Mouse (Mus musculus) midbrain, embryonic 14.5 days (tissue): ENCODE measurements around the gene Irf4. TPM values are rescaled to one million over a fixed set of nuclear protein-coding genes. Genes with fewer than 3 reads are reported as not detected.

ENCODE experiments used
- ATAC-seq: fragments of 200-750 bp; cut with Nextera tagmentation; 2 replicates; pipeline ENCODE4 v1.8.0; 2017; ENCODE audit warnings: moderate number of reproducible peaks, moderate library complexity; ENCODE audit not compliant: low FRiP score, low TSS enrichment
- DNase-seq: peaks from one replicate; pipeline ENCODE4 v3.0.0-alpha.2; 2015
- H3K27ac ChIP-seq: fragments of 300-500 bp; sonication (generic); replicated peaks from 2 replicates; pipeline ENCODE4 v1.5.1; 2014; ENCODE audit warnings: mild to moderate bottlenecking, low read depth, low read length, moderate library complexity
- H3K27me3 ChIP-seq: fragments of 300-500 bp; sonication (generic); 2 replicates; pipeline ENCODE4 v1.6.1; 2014; ENCODE audit warnings: low read length, control low read depth, mixed read lengths; ENCODE audit not compliant: control insufficient read depth, insufficient read depth
- H3K36me3 ChIP-seq: fragments of 300-500 bp; sonication (generic); 2 replicates; pipeline ENCODE4 v1.6.1; 2014; ENCODE audit warnings: low read length, control low read depth; ENCODE audit not compliant: control insufficient read depth, insufficient read depth
- H3K4me1 ChIP-seq: fragments of 300-500 bp; sonication (generic); 2 replicates; pipeline ENCODE4 v1.6.1; 2014; ENCODE audit warnings: mild to moderate bottlenecking, antibody characterized with exemption, low read length, control low read depth; ENCODE audit not compliant: control insufficient read depth, insufficient read depth
- H3K4me2 ChIP-seq: fragments of 300-500 bp; sonication (generic); 2 replicates; pipeline ENCODE4 v1.6.1; 2014; ENCODE audit warnings: mild to moderate bottlenecking, low read length, moderate library complexity
- H3K4me3 ChIP-seq: fragments of 300-500 bp; sonication (generic); replicated peaks from 2 replicates; pipeline ENCODE4 v1.5.1; 2014; ENCODE audit warnings: low read depth, low read length
- H3K9ac ChIP-seq: fragments of 300-500 bp; sonication (generic); replicated peaks from 2 replicates; pipeline ENCODE4 v1.6.1; 2014; ENCODE audit warnings: mild to moderate bottlenecking, low read length, moderate library complexity
- H3K9me3 ChIP-seq: fragments of 300-500 bp; sonication (generic); 2 replicates; pipeline ENCODE4 v1.6.1; 2016; ENCODE audit warnings: low read length, control low read depth, mixed read lengths; ENCODE audit not compliant: control insufficient read depth
- WGBS: fragments of 180-500 bp; shearing (Covaris S2); extraction: QIAGEN DNeasy Blood & Tissue Kit; methylation state at CpG from one replicate; pipeline ENCODE4 v1.1.7; 2014; 5-methylcytosine and 5-hydroxymethylcytosine counted together
- polyA plus RNA-seq: library from polyadenylated mRNA; unstranded; fragments of >200 nt; fragmentation: Nextera tagmentation; extraction: Ambion mirVana; gene quantifications from 2 replicates; pipeline ENCODE4 v1.2.1, GENCODE M21; 2014

Irf4 gene
- polyA plus RNA-seq, 1 experiment from 2014 or later = 0.17 TPM

GRCm38 (mm10) chr13:30747068-30747467 lies 2.0 kb upstream of the Irf4 start:
- Histone ChIP-seq H3K36me3 (no peaks in the 10 kb centered on the region), H3K4me1 (peaks cover 13% of the 10 kb centered on the region), H3K9ac (no peak overlapping the region), H3K27me3 (peaks cover 43% of the 10 kb centered on the region), H3K9me3 (no peaks in the 10 kb centered on the region), H3K4me2 (no peak overlapping the region), H3K27ac (no peak overlapping the region), H3K4me3 (no peak overlapping the region)
- ATAC-seq (no peak), DNase-seq (no peak)
- WGBS = 75% methylated on average over 5 of the region's 5 CpGs

GRCm38 (mm10) chr13:30747504-30747903 lies 1.5 kb upstream of the Irf4 start:
- no peak overlapping the region for H3K9ac ChIP-seq
- H3K4me3 ChIP-seq = no peak overlapping the region
- peaks cover 13% of the 10 kb centered on the region for H3K4me1 ChIP-seq
- 74% methylated on average over 11 of the region's 11 CpGs for whole genome bisulfite sequencing
- DNase-seq (no peak), ATAC-seq (no peak)
- H3K36me3 ChIP-seq = no peaks in the 10 kb centered on the region
- no peak overlapping the region for H3K27ac ChIP-seq
- H3K9me3 ChIP-seq = no peaks in the 10 kb centered on the region
- peaks cover 47% of the 10 kb centered on the region for H3K27me3 ChIP-seq
- no peak overlapping the region for H3K4me2 ChIP-seq

DNA sequence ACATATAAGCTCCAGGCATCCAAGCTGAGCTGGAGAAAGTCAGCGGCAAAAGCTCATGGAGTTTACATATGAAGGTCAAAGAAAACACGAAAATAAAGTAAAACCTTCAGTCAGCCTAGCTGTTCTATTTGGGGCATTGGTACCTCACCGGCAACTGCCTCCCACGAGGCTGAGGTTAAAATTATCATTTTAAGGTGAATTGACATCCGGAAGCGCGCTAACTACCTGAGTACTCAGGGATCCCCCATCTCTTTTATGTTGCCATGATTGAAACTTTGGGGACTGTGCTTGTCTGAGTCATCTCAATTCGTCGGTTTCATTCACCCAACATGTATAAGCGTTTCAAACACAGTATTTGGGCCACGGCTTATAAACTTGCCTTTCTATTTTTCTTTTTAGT lies 705 bp upstream of the Irf4 start:
- ATAC-seq (no peak), DNase-seq (no peak)
- Histone ChIP-seq H3K36me3 (no peaks in the 10 kb centered on the region), H3K27ac (no peak overlapping the region), H3K4me1 (peaks cover 13% of the 10 kb centered on the region), H3K9ac (no peak overlapping the region), H3K27me3 (peaks cover 55% of the 10 kb centered on the region), H3K9me3 (no peaks in the 10 kb centered on the region), H3K4me3 (no peak overlapping the region), H3K4me2 (no peak overlapping the region)
- WGBS = 59% methylated on average over 11 of the region's 11 CpGs

- H3K27ac ChIP-seq = no peak overlapping the region
- no peaks in the 10 kb centered on the region for H3K36me3 ChIP-seq
- H3K4me2 ChIP-seq = peak overlapping the region; percentile 57
- peaks cover 13% of the 10 kb centered on the region for H3K4me1 ChIP-seq
- H3K9ac ChIP-seq = no peak overlapping the region
- peak overlapping the region; percentile 32 for H3K4me3 ChIP-seq
- DNase-seq (peak; percentile 11), ATAC-seq (no peak)
- 5% methylated on average over 11 of the region's 11 CpGs for WGBS
- H3K9me3 ChIP-seq = no peaks in the 10 kb centered on the region
- H3K27me3 ChIP-seq = peaks cover 55% of the 10 kb centered on the region
Measured at GRCm38 (mm10) chr13:30749557-30750141, 623 bp downstream of the Irf4 start.

GRCm38 (mm10) chr13:30750461-30751303 lies 1.7 kb downstream of the Irf4 start:
- Histone ChIP-seq H3K4me3 (peak overlapping the region; percentile 32), H3K36me3 (no peaks in the 10 kb centered on the region), H3K27ac (no peak overlapping the region), H3K4me2 (peak overlapping the region; percentile 57), H3K4me1 (peaks cover 13% of the 10 kb centered on the region), H3K9ac (peak overlapping the region; percentile 0; the same call in 1 of the 2 replicates), H3K9me3 (no peaks in the 10 kb centered on the region), H3K27me3 (peaks cover 55% of the 10 kb centered on the region)
- ATAC-seq = no peak
- 1% methylated on average over 33 of the region's 33 CpGs for WGBS
- peak; percentile 57 for DNase-seq

DNA sequence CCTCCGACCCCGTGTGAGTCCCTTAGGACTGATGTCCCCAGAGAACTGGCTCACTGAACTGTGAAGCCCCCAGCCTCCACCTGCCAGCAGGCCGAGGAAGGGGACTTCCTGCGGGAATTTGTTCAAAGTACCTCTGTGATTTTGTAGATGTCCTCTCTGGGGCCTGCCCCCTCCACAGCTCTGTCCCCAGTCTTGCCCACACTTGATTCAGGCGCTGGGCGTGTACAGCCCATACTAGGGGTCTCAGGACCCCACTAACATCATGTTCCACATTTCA lies 2.2 kb downstream of the Irf4 start:
- no peaks in the 10 kb centered on the region for H3K36me3 ChIP-seq
- H3K27me3 ChIP-seq = peaks cover 55% of the 10 kb centered on the region
- H3K9ac ChIP-seq = no peak overlapping the region
- no peak overlapping the region for H3K27ac ChIP-seq
- H3K9me3 ChIP-seq = no peaks in the 10 kb centered on the region
- no peak overlapping the region for H3K4me2 ChIP-seq
- ATAC-seq = no peak
- DNase-seq = no peak
- 18% methylated on average over 6 of the region's 6 CpGs for WGBS
- H3K4me1 ChIP-seq = peaks cover 13% of the 10 kb centered on the region
- H3K4me3 ChIP-seq = no peak overlapping the region

GRCm38 (mm10) chr13:30752581-30753187 lies 3.7 kb downstream of the Irf4 start:
- no peaks in the 10 kb centered on the region for H3K36me3 ChIP-seq
- H3K9me3 ChIP-seq = no peaks in the 10 kb centered on the region
- no peak for DNase-seq
- no peak overlapping the region for H3K4me2 ChIP-seq
- no peak overlapping the region for H3K4me3 ChIP-seq
- ATAC-seq = no peak
- WGBS = 86% methylated on average over 4 of the region's 4 CpGs
- peaks cover 13% of the 10 kb centered on the region for H3K4me1 ChIP-seq
- no peak overlapping the region for H3K9ac ChIP-seq
- H3K27ac ChIP-seq = no peak overlapping the region
- peaks cover 54% of the 10 kb centered on the region for H3K27me3 ChIP-seq

GRCm38 (mm10) chr13:30753441-30753840 lies 4.4 kb downstream of the Irf4 start:
- peaks cover 13% of the 10 kb centered on the region for H3K4me1 ChIP-seq
- ATAC-seq (no peak), DNase-seq (no peak)
- no peaks in the 10 kb centered on the region for H3K9me3 ChIP-seq
- H3K4me2 ChIP-seq = no peak overlapping the region
- H3K4me3 ChIP-seq = no peak overlapping the region
- no peak overlapping the region for H3K9ac ChIP-seq
- H3K36me3 ChIP-seq = no peaks in the 10 kb centered on the region
- H3K27ac ChIP-seq = no peak overlapping the region
- H3K27me3 ChIP-seq = peaks cover 47% of the 10 kb centered on the region
- 87% methylated on average over 3 of the region's 3 CpGs for WGBS

- no peak overlapping the region for H3K4me2 ChIP-seq
- no peaks in the 10 kb centered on the region for H3K9me3 ChIP-seq
- H3K4me1 ChIP-seq = peaks cover 8% of the 10 kb centered on the region
- H3K36me3 ChIP-seq = no peaks in the 10 kb centered on the region
- no peak overlapping the region for H3K9ac ChIP-seq
- ATAC-seq (no peak), DNase-seq (no peak)
- no peak overlapping the region for H3K27ac ChIP-seq
- 87% methylated on average over 4 of the region's 4 CpGs for WGBS
- H3K27me3 ChIP-seq = peaks cover 41% of the 10 kb centered on the region
- no peak overlapping the region for H3K4me3 ChIP-seq
Measured at GRCm38 (mm10) chr13:30754066-30754465, 5.0 kb downstream of the Irf4 start.
